Comparison of ENCODE assay signal across 8 mouse cellular contexts in genomic region chr17:35584330-35584937, GRCm38 (mm10). TPM values are rescaled to one million over a fixed set of nuclear protein-coding genes. Genes with fewer than 3 reads are reported as not detected.
DNase-seq lines count a peak whose midpoint lies in the region; ATAC-seq lines count a peak whose summit lies in the region.

No protein-coding gene starts in this region.

- peak overlapping the region; percentile 41 for H3K4me2 ChIP-seq in hindbrain, embryonic 12.5 days (replicated peaks)

- H3K4me1 ChIP-seq in hindbrain, embryonic 12.5 days, result peaks cover 3% of the 10 kb centered on the region; the same call in 1 of the 2 replicates

- WGBS in hindbrain, embryonic 12.5 days, result 16% methylated on average over 16 of the region's 16 CpGs

- DNase-seq in T-cell, adult 2 months (ENCODE audit: low spot score), result peak; percentile 67
- peak; percentile 92 to 94 for DNase-seq in cerebellum, postnatal 10 days
- peak; percentile 67 to 83 for DNase-seq in frontal cortex, postnatal 14 days (ENCODE audit: low spot score in 2 of 2)
- peak; percentile 91 for DNase-seq in layer of hippocampus, postnatal 10 days (ENCODE audit: low spot score in 2 of 2)
- peak; percentile 91 to 92 for DNase-seq in right cerebral cortex, postnatal 10 days (ENCODE audit: low spot score in 2 of 2)
- DNase-seq in urinary bladder, postnatal 36 days (ENCODE audit: low spot score in 2 of 2), result peak; percentile 66 to 76

- ATAC-seq in hindbrain, embryonic 12.5 days (ENCODE audit: low FRiP score), result peak; percentile 58
- peak; percentile 89 for ATAC-seq in megakaryocyte progenitor cell, adult 5-6 weeks (replicated peaks; ENCODE audit: poor library complexity)

- no peak overlapping the region for H3K9ac ChIP-seq in hindbrain, embryonic 12.5 days

- no peaks in the 10 kb centered on the region for H3K36me3 ChIP-seq in hindbrain, embryonic 12.5 days

- H3K27ac ChIP-seq in hindbrain, embryonic 12.5 days, result no peak overlapping the region

- H3K4me3 ChIP-seq in hindbrain, embryonic 12.5 days, result no peak overlapping the region

- H3K27me3 ChIP-seq in hindbrain, embryonic 12.5 days, result no peaks in the 10 kb centered on the region

- H3K9me3 ChIP-seq in hindbrain, embryonic 12.5 days (replicated peaks), result no peaks in the 10 kb centered on the region

RNA-seq across cellular contexts. Expression of gene Sfta2, which starts 16.9 kb away (rescaled TPM):
- not detected in 2 replicates for polyA plus RNA-seq in hindbrain, embryonic 12.5 days (2016; fragmentation: Nextera tagmentation; extraction: Ambion mirVana)
- not detected for total RNA-seq in layer of hippocampus, postnatal 10 days (2021)
- not detected in 2 replicates for total RNA-seq in megakaryocyte progenitor cell, adult 5-6 weeks (2015)
- total RNA-seq in megakaryocyte progenitor cell, adult 5-6 weeks (2017), result not detected in 2 replicates

RNA-seq across cellular contexts. Expression of gene 2300002M23Rik, which starts 17.2 kb away (rescaled TPM):
- not detected in 2 replicates for polyA plus RNA-seq in hindbrain, embryonic 12.5 days (2016; fragmentation: Nextera tagmentation; extraction: Ambion mirVana)
- total RNA-seq in layer of hippocampus, postnatal 10 days (2021), result not detected
- not detected in 2 replicates for total RNA-seq in megakaryocyte progenitor cell, adult 5-6 weeks (2015)
- total RNA-seq in megakaryocyte progenitor cell, adult 5-6 weeks (2017), result not detected in 2 replicates

RNA-seq across cellular contexts. Expression of gene Cdsn, which starts 32.5 kb away (rescaled TPM):
- polyA plus RNA-seq in hindbrain, embryonic 12.5 days (2016; fragmentation: Nextera tagmentation; extraction: Ambion mirVana), result 0.08 and 0.20 TPM in 2 replicates
- total RNA-seq in layer of hippocampus, postnatal 10 days (2021), result under 1 TPM; 0.51 to 0.78 TPM
- not detected in 2 replicates for total RNA-seq in megakaryocyte progenitor cell, adult 5-6 weeks (2015)
- total RNA-seq in megakaryocyte progenitor cell, adult 5-6 weeks (2017), result not detected in 2 replicates

RNA-seq across cellular contexts. Expression of gene Gm9573, which starts 42.0 kb away (rescaled TPM):
- polyA plus RNA-seq in hindbrain, embryonic 12.5 days (2016; fragmentation: Nextera tagmentation; extraction: Ambion mirVana), result not detected in 2 replicates
- total RNA-seq in layer of hippocampus, postnatal 10 days (2021), result not detected
- total RNA-seq in megakaryocyte progenitor cell, adult 5-6 weeks (2015), result not detected in 2 replicates
- not detected in 2 replicates for total RNA-seq in megakaryocyte progenitor cell, adult 5-6 weeks (2017)

RNA-seq across cellular contexts. Expression of gene Psors1c2, which starts 51.4 kb away (rescaled TPM):
- 1.1 and 1.2 TPM in 2 replicates for polyA plus RNA-seq in hindbrain, embryonic 12.5 days (2016; fragmentation: Nextera tagmentation; extraction: Ambion mirVana)
- not detected for total RNA-seq in layer of hippocampus, postnatal 10 days (2021)
- not detected in 2 replicates for total RNA-seq in megakaryocyte progenitor cell, adult 5-6 weeks (2015)
- not detected in 2 replicates for total RNA-seq in megakaryocyte progenitor cell, adult 5-6 weeks (2017)
